Mouse (Mus musculus) adipocyte (in vitro differentiated cells): Measurements from ENCODE around the gene Dgkz.

Experiments
- DNase-seq: peaks from one replicate; pipeline ENCODE4 v3.0.0-alpha.2; 2016; ENCODE audit warnings: low spot score

Dgkz gene

GRCm38 (mm10) chr2:91960459-91960858, 15.2 kb downstream of the Dgkz start:
- DNase-seq: no peak

- DNase-seq: no peak
Measured at GRCm38 (mm10) chr2:91959544-91960410, 15.9 kb downstream of the Dgkz start.

GRCm38 (mm10) chr2:91958701-91959457, 16.8 kb downstream of the Dgkz start:
- peak; percentile 44 for DNase-seq

GRCm38 (mm10) chr2:91958049-91958448, 17.6 kb downstream of the Dgkz start:
- DNase-seq: no peak

- peak; percentile 36 for DNase-seq
Measured at GRCm38 (mm10) chr2:91957096-91957495, 18.6 kb downstream of the Dgkz start.

GRCm38 (mm10) chr2:91955875-91956274, 19.8 kb downstream of the Dgkz start:
- DNase-seq: no peak

GRCm38 (mm10) chr2:91955121-91955591, 20.5 kb downstream of the Dgkz start:
- DNase-seq: no peak

GRCm38 (mm10) chr2:91953825-91954224, 21.8 kb downstream of the Dgkz start:
- peak; percentile 76 for DNase-seq

GRCm38 (mm10) chr2:91950275-91951085, 25.2 kb downstream of the Dgkz start:
- DNase-seq: peak; percentile 27

GRCm38 (mm10) chr2:91949411-91950274, 26.0 kb downstream of the Dgkz start:
- DNase-seq: peak; percentile 53

GRCm38 (mm10) chr2:91948792-91949241, 26.8 kb downstream of the Dgkz start:
- no peak for DNase-seq

GRCm38 (mm10) chr2:91948151-91948509, 27.5 kb downstream of the Dgkz start:
- no peak for DNase-seq

- DNase-seq: peak; percentile 42
Measured at GRCm38 (mm10) chr2:91947397-91948150, 28.1 kb downstream of the Dgkz start.

- DNase-seq: peak; percentile 39
Measured at GRCm38 (mm10) chr2:91946836-91947235, 28.8 kb downstream of the Dgkz start.

GRCm38 (mm10) chr2:91945483-91945882, 30.2 kb downstream of the Dgkz start, which contains the start of gene Gm9821:
TSS of gene Gm9821 (plus strand) at chr2:91945703.
- no peak for DNase-seq

GRCm38 (mm10) chr2:91944170-91944950, 31.3 kb downstream of the Dgkz start:
- peak; percentile 64 for DNase-seq

- DNase-seq: no peak
Measured at GRCm38 (mm10) chr2:91942356-91942755, 33.3 kb downstream of the Dgkz start.

- DNase-seq: no peak
Measured at GRCm38 (mm10) chr2:91939303-91939935, 36.2 kb downstream of the Dgkz start.

- DNase-seq: no peak
Measured at GRCm38 (mm10) chr2:91936154-91936553, 39.5 kb downstream of the Dgkz start.
